Mouse (Mus musculus) ovary, postnatal 10 days (tissue): ENCODE data around the gene Tshr.

Experiments used
- DNase-seq: peaks from one replicate; pipeline ENCODE4 v3.0.0; 2022; ENCODE audit warnings: low spot score

Tshr gene

DNA sequence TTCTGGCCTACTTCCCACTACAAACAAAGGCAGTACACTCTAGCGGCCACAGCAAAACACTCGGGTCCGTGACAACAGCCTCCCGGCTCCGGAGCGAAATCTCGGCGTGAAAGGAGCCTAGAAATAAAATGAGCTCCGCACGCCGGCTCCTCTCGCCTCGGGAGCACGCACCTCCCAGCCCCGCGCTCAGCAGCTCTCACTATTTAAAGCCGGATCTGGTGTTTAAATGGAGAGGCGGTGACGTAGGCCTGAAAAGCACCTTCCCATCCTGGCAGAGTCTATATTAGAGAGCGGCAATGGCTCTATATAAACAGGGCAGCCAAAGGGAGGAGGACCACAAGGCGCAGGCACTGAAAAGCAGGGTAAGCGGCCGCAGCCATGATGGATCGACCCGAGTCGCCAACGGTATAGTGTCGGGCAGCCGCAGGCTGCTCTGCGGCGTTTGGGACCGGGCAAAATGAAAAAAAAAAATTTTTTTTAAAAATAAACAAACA, 203.9 kb downstream of the Tshr start:
- peak; percentile 91 for DNase-seq

DNA sequence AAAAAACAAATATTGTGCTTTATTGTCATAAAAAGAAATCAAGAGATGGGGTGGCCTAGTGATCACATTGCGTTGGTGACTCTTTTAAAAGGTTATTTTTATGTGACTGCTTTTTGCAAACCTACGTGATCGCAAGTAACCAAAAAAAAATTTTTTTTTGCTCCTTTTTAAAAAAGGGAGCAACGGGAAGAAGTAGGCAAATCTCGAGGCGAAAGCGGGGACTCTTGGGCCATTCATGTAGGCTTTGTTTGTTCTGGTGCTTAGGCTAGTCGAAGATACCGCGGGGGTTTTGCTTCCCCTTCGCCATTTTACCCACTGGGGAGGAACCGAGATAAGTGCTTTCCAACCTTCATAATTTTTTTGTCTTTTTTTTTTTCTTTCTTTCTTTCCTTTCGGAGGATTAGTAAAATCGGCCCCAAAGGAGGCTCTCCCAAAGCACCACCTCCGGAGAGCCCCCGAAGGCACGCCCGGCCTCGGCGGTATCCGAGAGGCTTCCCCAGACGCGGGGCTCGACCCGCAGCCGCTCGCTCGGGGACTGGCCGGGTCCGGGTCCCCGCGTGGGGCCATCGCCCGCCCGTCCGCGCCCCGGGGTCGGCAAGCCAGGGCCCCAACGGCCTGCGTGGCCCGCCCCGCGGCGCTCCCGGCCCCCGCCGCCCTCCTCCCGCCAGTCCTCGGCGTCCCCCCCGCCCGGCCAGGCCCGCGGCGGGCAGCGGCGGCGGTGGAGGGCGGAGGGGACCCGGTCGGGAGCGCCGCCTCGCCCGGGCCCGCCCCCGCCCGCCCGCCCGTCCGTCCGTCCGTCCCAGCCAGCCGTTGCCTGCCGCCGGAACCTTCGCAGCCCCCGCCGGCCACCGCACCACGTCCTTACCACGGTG, 204.5 kb downstream of the Tshr start:
- peak; percentile 39 for DNase-seq

DNA sequence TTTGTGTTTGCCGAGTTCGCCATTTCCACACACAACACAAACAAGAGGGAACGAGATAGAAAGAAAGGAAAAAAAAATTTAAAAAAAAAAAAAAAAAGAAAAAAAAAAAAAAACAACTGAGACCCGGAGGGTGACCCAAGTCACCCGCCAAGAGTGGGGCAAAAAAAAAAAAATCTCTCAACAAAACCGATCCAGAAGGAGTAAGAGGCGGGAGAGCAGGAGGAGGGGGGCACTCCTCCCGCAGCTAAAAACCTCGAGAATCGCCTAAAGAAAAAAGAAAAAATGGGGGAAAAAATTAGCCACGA, 205.1 kb downstream of the Tshr start:
- DNase-seq = no peak

DNA sequence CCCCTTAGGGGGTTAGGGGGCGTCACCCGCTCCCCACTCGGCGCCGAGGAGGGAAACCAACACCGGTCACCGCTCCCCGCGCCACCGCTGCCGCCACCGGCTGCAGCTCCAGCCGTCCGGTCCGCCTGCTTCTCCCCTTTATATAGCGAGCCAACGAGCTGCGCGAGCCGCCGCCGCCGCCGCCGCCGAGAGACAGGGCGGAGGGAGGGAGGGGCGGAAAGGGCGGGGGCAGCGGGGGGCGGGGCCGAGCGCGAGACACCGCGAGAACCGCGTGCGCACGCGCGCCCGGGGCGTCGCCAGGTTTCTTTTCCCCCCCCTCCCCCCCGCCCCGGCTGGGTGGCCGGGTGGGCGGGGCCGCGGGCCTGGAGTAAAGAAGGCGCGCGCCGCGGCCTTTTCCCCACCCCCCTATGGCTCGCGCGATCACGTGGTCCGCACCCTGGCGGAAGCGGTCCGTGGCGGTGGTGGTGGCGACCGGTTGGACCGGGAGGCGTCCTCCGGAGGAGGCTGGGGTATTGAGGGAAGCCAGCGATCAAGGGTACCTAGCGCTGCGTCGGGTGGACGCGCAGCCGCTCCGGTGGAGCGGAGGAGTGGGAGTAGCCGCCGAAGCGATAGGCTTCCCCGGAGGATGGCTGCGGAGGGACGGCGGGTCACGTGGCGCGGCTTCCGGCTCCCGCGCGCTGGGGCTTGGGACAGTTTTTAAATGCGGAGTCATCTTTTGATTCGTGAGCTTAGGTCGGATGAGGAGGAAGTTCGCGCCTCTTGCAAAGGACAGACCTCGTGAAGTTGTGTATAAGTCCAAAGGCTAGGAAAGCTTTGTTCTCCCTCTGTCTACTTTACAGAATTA, 205.7 kb downstream of the Tshr start, which contains the start of gene Gtf2a1:
Gtf2a1 (minus strand) TSS at position 641 of the 844 bp plus-strand sequence.
- DNase-seq = peak; percentile 96

DNA sequence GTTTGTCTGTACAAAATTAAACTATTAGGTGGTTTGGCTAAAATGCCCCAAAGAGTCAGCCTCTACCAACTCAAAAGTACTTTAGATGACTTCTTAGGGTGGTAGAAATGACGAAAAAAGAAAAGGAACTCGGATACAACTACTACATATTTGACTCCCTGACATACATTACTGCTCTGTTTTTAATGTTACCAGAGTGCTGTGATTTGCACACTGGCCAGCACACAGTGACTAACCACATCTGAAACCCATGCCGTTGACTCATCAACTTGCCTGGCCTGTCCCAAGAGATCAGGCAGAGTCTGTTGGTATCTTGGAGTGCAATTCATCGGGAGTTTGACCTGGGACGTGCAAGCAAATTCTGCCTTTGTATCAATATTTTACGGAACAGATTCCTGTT, 206.4 kb downstream of the Tshr start:
- DNase-seq = no peak

DNA sequence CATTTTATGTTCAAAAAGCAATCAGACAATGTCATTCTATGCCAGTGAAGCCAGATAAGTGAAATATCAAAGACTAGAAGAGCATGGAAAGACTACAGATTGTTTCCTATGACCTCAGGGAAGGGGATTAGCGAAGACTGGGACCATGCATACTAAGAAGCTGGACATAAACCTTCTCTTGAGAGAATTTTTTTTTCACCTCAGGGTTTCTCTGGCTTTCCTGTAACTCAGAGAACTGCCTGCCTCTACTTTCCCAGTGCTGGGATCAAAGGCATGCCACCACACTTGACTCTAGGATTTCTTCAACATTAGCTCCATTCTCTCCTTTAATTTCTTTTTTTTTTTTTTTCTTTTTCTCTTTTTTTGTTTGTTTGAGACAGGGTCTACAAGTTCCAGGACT, 206.8 kb downstream of the Tshr start:
- DNase-seq = no peak

DNA sequence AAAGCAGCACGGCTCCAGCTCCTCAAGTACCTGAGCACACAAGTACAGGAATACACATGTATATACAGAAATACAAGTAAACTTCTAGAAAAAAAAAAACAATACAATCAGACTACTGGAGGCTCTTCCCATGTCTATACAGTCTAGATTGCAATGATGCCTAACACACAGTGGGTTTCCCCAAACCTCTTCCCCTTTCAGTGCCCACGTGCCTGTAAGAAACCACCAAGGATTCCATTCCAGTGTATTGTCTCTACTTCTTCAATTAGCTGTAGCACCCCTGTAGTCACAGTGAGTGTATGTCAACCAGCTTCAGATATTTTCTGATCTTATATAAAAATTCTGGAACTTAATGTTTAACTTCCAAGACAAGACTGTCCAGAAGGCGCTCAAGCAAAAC, 207.8 kb downstream of the Tshr start:
- DNase-seq = no peak
